Mouse (Mus musculus) CH12.LX (cell line): ENCODE data around the gene Grik1. TPM values are rescaled to one million over a fixed set of nuclear protein-coding genes. Genes with fewer than 3 reads are reported as not detected.

Experiments
- DNase-seq: peaks from one replicate; pipeline ENCODE4 v3.0.0-alpha.2; 2013; ENCODE audit errors: extremely low read depth
- H3K27ac ChIP-seq: 2 replicates; pipeline ENCODE4 v1.5.1; 2012; ENCODE audit warnings: low read depth, mild to moderate bottlenecking, control low read depth, moderate library complexity; ENCODE audit not compliant: insufficient read depth
- H3K27me3 ChIP-seq: replicated peaks from 2 replicates; pipeline ENCODE3; 2012; ENCODE audit warnings: inconsistent platforms
- H3K36me3 ChIP-seq, 2 experiments: replicated peaks in 1 of 2; 2 replicates each; pipeline versions ENCODE3 to v1.6.1; 2012; ENCODE audit warnings: inconsistent platforms in 1 of 2, low read length in 1 of 2, mild to moderate bottlenecking in 1 of 2, mixed read lengths in 1 of 2, moderate library complexity in 1 of 2; ENCODE audit not compliant: control insufficient read depth in 1 of 2, insufficient read depth in 1 of 2
- H3K4me1 ChIP-seq, 2 experiments: 2 replicates each; pipeline ENCODE4 v1.6.1; 2012; ENCODE audit warnings: inconsistent platforms in 1 of 2, moderate library complexity in 1 of 2; ENCODE audit not compliant: insufficient read depth in 2 of 2, control insufficient read depth in 1 of 2
- H3K4me2 ChIP-seq: 2 replicates; pipeline ENCODE4 v1.6.1; 2012; ENCODE audit warnings: low read depth, mild to moderate bottlenecking, control low read depth; ENCODE audit not compliant: poor library complexity, insufficient read depth, severe bottlenecking
- H3K4me3 ChIP-seq, 3 experiments: fragments of 150-350 bp in 1 of 3; sonication (generic) in 1 of 3; replicated peaks in 1 of 3; 2 replicates each; pipeline versions ENCODE3 to v1.5.1; 2011 to 2012; ENCODE audit warnings: low read depth in 2 of 3, low read length in 2 of 3, mild to moderate bottlenecking in 2 of 3, moderate library complexity in 2 of 3, control low read depth in 1 of 3, improper control_type of control experiment in 1 of 3, inconsistent platforms in 1 of 3, mixed read lengths in 1 of 3; ENCODE audit not compliant: poor library complexity in 1 of 3
- H3K79me2 ChIP-seq: replicated peaks from 2 replicates; pipeline ENCODE4 v1.6.1; 2012; ENCODE audit warnings: mild to moderate bottlenecking, moderate library complexity; ENCODE audit not compliant: control insufficient read depth, poor library complexity, insufficient read depth, severe bottlenecking; ENCODE audit errors: extremely low read depth
- H3K9ac ChIP-seq: 2 replicates; pipeline ENCODE4 v1.6.1; 2012; ENCODE audit warnings: low read depth, mild to moderate bottlenecking, control low read depth, moderate library complexity; ENCODE audit not compliant: insufficient read depth
- H3K9me3 ChIP-seq: replicated peaks from 2 replicates; pipeline ENCODE3; 2012; ENCODE audit warnings: low read length, inconsistent platforms, mixed read lengths
- BHLHE40 ChIP-seq: IDR thresholded peaks from 2 replicates; pipeline ENCODE4 v1.6.1; 2011; ENCODE audit warnings: mild to moderate bottlenecking, low read depth, low read length, improper control_type of control experiment
- ELF1 ChIP-seq: IDR thresholded peaks from 2 replicates; pipeline ENCODE4 v1.6.1; 2014; ENCODE audit warnings: low read depth, mild to moderate bottlenecking, inconsistent platforms, low read length, improper control_type of control experiment
- GABPA ChIP-seq: IDR thresholded peaks from 2 replicates; pipeline ENCODE4 v1.6.1; 2012; ENCODE audit warnings: low read depth, low read length, improper control_type of control experiment, inconsistent platforms; ENCODE audit not compliant: insufficient replicate concordance
- KAT2A ChIP-seq: IDR thresholded peaks from 2 replicates; pipeline ENCODE4 v1.6.1; 2012; ENCODE audit warnings: low read length, improper control_type of control experiment, inconsistent platforms; ENCODE audit not compliant: insufficient replicate concordance
- MAFK ChIP-seq: IDR thresholded peaks from 2 replicates; pipeline ENCODE4 v1.6.1; 2011; ENCODE audit warnings: low read length, improper control_type of control experiment; ENCODE audit not compliant: insufficient replicate concordance
- MAZ ChIP-seq: IDR thresholded peaks from 2 replicates; pipeline ENCODE4 v1.6.1; 2012; ENCODE audit warnings: low read depth, mild to moderate bottlenecking, inconsistent platforms, low read length, improper control_type of control experiment, moderate library complexity
- MXI1 ChIP-seq: IDR thresholded peaks from 2 replicates; pipeline ENCODE4 v1.6.1; 2011; ENCODE audit warnings: mild to moderate bottlenecking, low read depth, low read length, improper control_type of control experiment
- MYC ChIP-seq: IDR thresholded peaks from 2 replicates; pipeline ENCODE4 v1.6.1; 2011; ENCODE audit warnings: low read depth, mild to moderate bottlenecking, improper control_type of control experiment, low read length
- NRF1 ChIP-seq: IDR thresholded peaks from 2 replicates; pipeline ENCODE4 v1.6.1; 2014; ENCODE audit warnings: low read depth, mild to moderate bottlenecking, inconsistent platforms, low read length, improper control_type of control experiment, moderate library complexity
- POLR2AphosphoS2 ChIP-seq: IDR thresholded peaks from 2 replicates; pipeline ENCODE4 v1.6.1; 2011; ENCODE audit warnings: low read depth, low read length, improper control_type of control experiment
- RAD21 ChIP-seq: IDR thresholded peaks from 2 replicates; pipeline ENCODE4 v1.6.1; 2011; ENCODE audit warnings: low read depth, mild to moderate bottlenecking, low read length, improper control_type of control experiment, moderate library complexity
- RCOR1 ChIP-seq: conservative IDR thresholded peaks from 2 replicates; pipeline ENCODE4 v1.6.1; 2012; ENCODE audit warnings: low read depth, mild to moderate bottlenecking, inconsistent platforms, low read length, improper control_type of control experiment
- TCF12 ChIP-seq: IDR thresholded peaks from 2 replicates; pipeline ENCODE4 v1.6.1; 2014; ENCODE audit warnings: low read depth, mild to moderate bottlenecking, inconsistent platforms, low read length, improper control_type of control experiment
- UBTF ChIP-seq: IDR thresholded peaks from 2 replicates; pipeline ENCODE4 v1.6.1; 2012; ENCODE audit warnings: low read depth, mild to moderate bottlenecking, inconsistent platforms, low read length, improper control_type of control experiment, moderate library complexity
- USF1 ChIP-seq: IDR thresholded peaks from 2 replicates; pipeline ENCODE4 v1.6.1; 2014; ENCODE audit warnings: low read depth, mild to moderate bottlenecking, inconsistent platforms, low read length, improper control_type of control experiment
- USF2 ChIP-seq: conservative IDR thresholded peaks from 2 replicates; pipeline ENCODE4 v1.6.1; 2011; ENCODE audit warnings: low read depth, low read length, improper control_type of control experiment
- ZKSCAN1 ChIP-seq: IDR thresholded peaks from 2 replicates; pipeline ENCODE4 v1.6.1; 2012; ENCODE audit warnings: low read depth, inconsistent platforms, low read length, improper control_type of control experiment, borderline replicate concordance
- dilution Hi-C: fragments of 300-500 bp; cut with MboI; formaldehyde crosslinking; loops from 2 replicates; pipeline ENCODE4 v1.14.3; 2020; ENCODE audit warnings: low sequenced_read_pairs; ENCODE audit not compliant: extremely low pct_unique_long_range_greater_than_20kb, extremely low pct_ligation_motif_present
- in situ Hi-C: fragments of 300-500 bp; cut with MboI; formaldehyde crosslinking; loops from 3 replicates; pipeline ENCODE4 v1.14.3; 2019; ENCODE audit warnings: low sequenced_read_pairs, low pct_ligation_motif_present, low pct_unique_long_range_greater_than_20kb, mixed read lengths
- polyA plus RNA-seq: library from polyadenylated mRNA; unstranded; fragments of >175 nt; gene quantifications from 2 replicates; pipeline ENCODE4 v1.2.1, GENCODE M21; 2012; ENCODE audit warnings: low read depth; ENCODE audit not compliant: insufficient read length
- total RNA-seq, 2 experiments: library from RNA; depleted of rRNA; stranded (reverse); fragments of 300-350 nt in 1 of 2; fragments of >200 nt in 1 of 2; gene quantifications; 2 replicates each; pipeline ENCODE4 v1.2.3; 2012 to 2014

Gene Grik1
- total and polyA plus RNA-seq, 3 experiments, result 0.08 to 0.13 TPM; not detected in 1

DNA sequence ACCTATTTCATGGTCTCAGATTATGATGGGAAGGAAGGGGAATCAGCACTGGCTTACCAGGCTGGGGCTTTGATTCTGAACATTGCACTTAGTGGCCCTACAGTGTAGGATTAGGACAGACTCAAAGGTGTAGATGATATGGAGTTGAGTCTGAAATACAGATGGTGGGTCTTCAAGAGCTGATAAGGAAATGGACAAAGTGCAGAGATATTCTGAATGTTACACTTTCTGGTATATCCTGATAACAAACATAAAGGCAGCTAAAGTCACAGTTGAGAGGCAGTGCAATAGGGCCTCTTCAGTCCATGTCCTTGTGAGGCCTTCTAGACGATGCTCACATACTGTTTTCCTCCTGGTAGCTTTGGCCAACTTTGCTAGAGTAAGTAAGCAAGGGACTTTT, 345.7 kb downstream of the Grik1 start:
- Histone ChIP-seq H3K27me3 (no peaks in the 10 kb centered on the region), H3K79me2 (no peaks in the 10 kb centered on the region), H3K9me3 (no peaks in the 10 kb centered on the region), H3K4me3 (no peak overlapping the region), H3K4me2 (no peak overlapping the region), H3K36me3 (no peaks in the 10 kb centered on the region), H3K27ac (no peak overlapping the region), H3K4me1 (no peaks in the 10 kb centered on the region), H3K9ac (no peak overlapping the region)
- in situ Hi-C loops, result no loop called here
- TF ChIP-seq USF1 (no peak), MAFK (no peak), UBTF (no peak), BHLHE40 (no peak), MAZ (no peak), KAT2A (no peak), NRF1 (no peak)
- dilution Hi-C loops, result no loop called here
- no peak for DNase-seq

- dilution Hi-C loops (no loop called here), in situ Hi-C loops (no loop called here)
- Histone ChIP-seq H3K27me3 (no peaks in the 10 kb centered on the region), H3K9me3 (no peaks in the 10 kb centered on the region), H3K9ac (no peak overlapping the region), H3K36me3 (no peaks in the 10 kb centered on the region), H3K4me3 (no peak overlapping the region), H3K4me1 (no peaks in the 10 kb centered on the region), H3K79me2 (no peaks in the 10 kb centered on the region), H3K27ac (no peak overlapping the region), H3K4me2 (no peak overlapping the region)
- DNase-seq, result no peak
- TF ChIP-seq MXI1 (no peak), ZKSCAN1 (no peak), MAFK (no peak), TCF12 (no peak), POLR2AphosphoS2 (no peak), USF2 (no peak), RAD21 (no peak), GABPA (no peak), ELF1 (no peak), MYC (no peak), RCOR1 (no peak)
These were observed 347.8 kb downstream of the Grik1 start for GRCm38 (mm10) chr16:87942103-87942865.
